Mouse (Mus musculus): ENCODE measurements at regions not wholly inside any gene's neighbourhood (a gene's known extent, or its start where the extent isn't known, plus 50 kb on each side); places are given as distances from the start of the nearest gene placed in this dataset.

DNA sequence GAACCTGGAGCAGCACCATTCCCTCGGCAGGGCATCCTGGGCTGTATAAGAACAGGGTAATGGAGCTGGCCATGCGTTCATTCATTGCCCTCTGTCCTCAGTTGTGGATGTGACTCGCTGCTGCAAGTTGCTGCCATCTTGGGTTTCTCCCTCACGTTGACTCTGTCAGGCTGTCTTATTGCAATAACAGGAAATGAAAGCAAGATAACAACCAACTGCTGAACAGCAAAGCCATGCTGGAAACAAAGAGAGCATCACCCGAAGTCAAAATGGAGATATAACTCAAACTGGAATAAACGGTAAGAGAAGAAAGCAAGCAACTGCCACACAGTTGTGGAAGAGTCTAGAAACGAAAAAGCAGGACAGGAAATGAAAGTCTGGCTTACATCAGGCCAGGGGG is 188.5 kb downstream of the Bcl11b start:
- no peak overlapping the region for H3K9ac ChIP-seq (ENCODE audit: low read length)

DNA sequence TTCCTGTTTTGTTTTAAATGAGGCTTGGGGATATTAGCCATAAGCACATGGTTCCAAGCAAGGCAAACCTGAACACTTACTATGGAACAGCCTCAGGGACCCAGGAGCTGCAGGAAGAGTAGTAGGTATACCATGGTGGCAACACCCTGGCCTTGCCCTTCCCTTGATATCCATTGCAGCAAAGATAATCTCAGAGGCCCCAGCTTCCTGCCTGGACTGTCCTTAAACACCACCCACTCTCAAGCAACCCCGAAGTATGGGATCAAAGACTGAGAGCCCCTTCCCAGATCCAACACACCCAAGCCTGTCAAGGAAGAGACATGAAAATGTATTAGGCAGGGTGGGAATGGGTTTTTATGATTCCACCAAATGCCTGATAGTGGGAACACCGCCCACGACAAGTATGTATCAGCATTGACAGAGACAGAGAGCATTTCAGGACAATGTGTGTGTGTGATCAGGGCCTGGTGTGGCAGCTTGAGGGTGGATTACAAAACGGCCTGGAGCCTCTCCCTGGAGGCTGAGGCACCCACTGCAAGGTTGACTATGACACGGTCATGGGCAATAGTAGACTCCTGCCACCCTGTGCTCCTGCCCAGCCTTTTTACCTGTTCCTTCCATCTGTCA is 179.5 kb downstream of the Bcl11b start:
- H3K4me1 ChIP-seq (ENCODE audit: control insufficient read depth, insufficient read depth, low read length): no peaks in the 10 kb centered on the region
- no peak overlapping the region for H3K27ac ChIP-seq (ENCODE audit: low read length)
- no peak for ATAC-seq (ENCODE audit: insufficient read depth, low FRiP score)
- no peaks in the 10 kb centered on the region for H3K36me3 ChIP-seq (ENCODE audit: control insufficient read depth, insufficient read depth, low read length)
- no peak overlapping the region for H3K9ac ChIP-seq (ENCODE audit: low read length)
- H3K4me2 ChIP-seq (ENCODE audit: low read depth, low read length): no peak overlapping the region
- no peaks in the 10 kb centered on the region for H3K9me3 ChIP-seq (replicated peaks; ENCODE audit: control insufficient read depth, low read length)
- WGBS: 78% methylated on average over 5 of the region's 5 CpGs
- H3K4me3 ChIP-seq (replicated peaks; ENCODE audit: low read length): no peak overlapping the region
- no peaks in the 10 kb centered on the region for H3K27me3 ChIP-seq (ENCODE audit: control insufficient read depth, insufficient read depth, low read length)

More for the DNA sequence above, 188.5 kb downstream of the Bcl11b start:
- Histone ChIP-seq H3K27me3 (ENCODE audit: control insufficient read depth, insufficient read depth, low read length) (no peaks in the 10 kb centered on the region), H3K4me1 (ENCODE audit: control insufficient read depth, insufficient read depth, low read length) (no peaks in the 10 kb centered on the region), H3K27ac (ENCODE audit: low read length) (no peak overlapping the region), H3K4me2 (ENCODE audit: low read depth, low read length) (no peak overlapping the region), H3K9me3 (replicated peaks; ENCODE audit: control insufficient read depth, low read length) (no peaks in the 10 kb centered on the region), H3K36me3 (ENCODE audit: control insufficient read depth, insufficient read depth, low read length) (no peaks in the 10 kb centered on the region), H3K4me3 (replicated peaks; ENCODE audit: low read length) (no peak overlapping the region)
- no peak for ATAC-seq (ENCODE audit: insufficient read depth, low FRiP score)
- WGBS: 72% methylated on average over 7 of the region's 7 CpGs

DNA sequence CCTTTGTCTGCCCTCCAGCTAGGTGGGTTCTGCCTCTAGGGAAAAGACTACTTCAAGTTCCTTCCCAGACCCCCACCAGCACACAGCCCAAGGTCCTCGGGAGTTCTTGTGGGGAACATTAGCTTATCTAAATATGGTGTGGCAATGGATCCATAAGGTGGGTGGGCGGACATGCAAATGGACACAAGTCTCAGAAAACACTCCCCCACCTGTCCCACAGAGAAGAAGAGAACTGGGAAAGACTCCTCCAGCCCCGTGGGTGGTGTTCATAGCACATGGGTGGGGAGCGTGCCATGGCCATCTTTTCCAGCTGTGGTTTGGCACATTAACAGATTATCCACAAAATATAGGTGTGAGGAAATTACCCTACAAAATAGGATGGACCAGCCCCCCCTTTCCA is 177.5 kb downstream of the Bcl11b start:
- WGBS: 82% methylated on average over 4 of the region's 4 CpGs
- H3K27me3 ChIP-seq (ENCODE audit: control insufficient read depth, insufficient read depth, low read length): no peaks in the 10 kb centered on the region

DNA sequence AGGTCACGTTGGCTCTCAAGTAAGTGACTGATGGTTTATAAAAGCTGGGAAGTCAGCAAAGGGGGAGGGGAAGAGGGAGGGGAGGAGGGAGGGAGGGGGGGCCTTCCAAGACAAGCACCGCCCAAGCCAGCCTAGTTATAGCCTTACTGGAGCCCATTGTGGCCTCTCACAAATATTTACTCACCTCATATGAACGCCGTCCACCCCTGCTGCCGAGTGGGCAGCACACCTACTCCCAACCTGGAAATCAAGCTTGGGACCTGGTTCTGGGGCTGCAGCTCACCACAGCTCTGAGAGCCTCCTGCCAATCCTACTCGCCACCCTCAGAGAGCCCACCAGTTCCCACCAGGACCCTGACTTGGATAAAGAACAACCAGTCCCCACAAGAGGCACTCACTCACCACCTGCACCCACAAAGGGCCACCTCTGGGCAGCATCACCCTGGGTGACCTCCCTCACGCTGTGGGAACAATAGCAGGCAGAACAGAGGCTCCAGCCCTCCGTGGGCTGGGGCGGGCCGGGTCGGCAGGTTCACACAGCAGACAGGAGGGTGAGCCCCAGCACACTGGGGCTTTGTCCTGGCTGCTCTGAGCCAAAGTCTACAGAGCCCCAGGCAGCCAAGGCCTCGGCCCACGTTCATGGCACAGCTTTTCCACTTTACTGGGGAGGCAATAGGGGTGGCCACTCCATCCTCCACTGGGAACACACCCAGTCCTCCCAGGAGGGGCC is 171.8 kb downstream of the Bcl11b start:
- no peak overlapping the region for H3K4me2 ChIP-seq (ENCODE audit: low read depth, low read length)
- no peaks in the 10 kb centered on the region for H3K27me3 ChIP-seq (ENCODE audit: control insufficient read depth, insufficient read depth, low read length)
- H3K27ac ChIP-seq (ENCODE audit: low read length): peak overlapping the region; percentile 35
- H3K4me3 ChIP-seq (replicated peaks; ENCODE audit: low read length): no peak overlapping the region
- peak; percentile 81 for ATAC-seq (ENCODE audit: insufficient read depth, low FRiP score)
- no peaks in the 10 kb centered on the region for H3K9me3 ChIP-seq (replicated peaks; ENCODE audit: control insufficient read depth, low read length)
- no peaks in the 10 kb centered on the region for H3K36me3 ChIP-seq (ENCODE audit: control insufficient read depth, insufficient read depth, low read length)
- H3K4me1 ChIP-seq (ENCODE audit: control insufficient read depth, insufficient read depth, low read length): peaks cover 5% of the 10 kb centered on the region; the same call in 1 of the 2 replicates
- 25% methylated on average over 13 of the region's 13 CpGs for WGBS
- H3K9ac ChIP-seq (ENCODE audit: low read length): 0 out of 2 replicates have a peak overlapping the region, but pooled peaks have one; percentile 17

More for the DNA sequence above, 177.5 kb downstream of the Bcl11b start:
- Histone ChIP-seq H3K27ac (ENCODE audit: low read length) (no peak overlapping the region), H3K9me3 (replicated peaks; ENCODE audit: control insufficient read depth, low read length) (no peaks in the 10 kb centered on the region), H3K4me2 (ENCODE audit: low read depth, low read length) (no peak overlapping the region), H3K4me1 (ENCODE audit: control insufficient read depth, insufficient read depth, low read length) (no peaks in the 10 kb centered on the region), H3K4me3 (replicated peaks; ENCODE audit: low read length) (no peak overlapping the region), H3K9ac (ENCODE audit: low read length) (no peak overlapping the region), H3K36me3 (ENCODE audit: control insufficient read depth, insufficient read depth, low read length) (no peaks in the 10 kb centered on the region)
- no peak for ATAC-seq (ENCODE audit: insufficient read depth, low FRiP score)

DNA sequence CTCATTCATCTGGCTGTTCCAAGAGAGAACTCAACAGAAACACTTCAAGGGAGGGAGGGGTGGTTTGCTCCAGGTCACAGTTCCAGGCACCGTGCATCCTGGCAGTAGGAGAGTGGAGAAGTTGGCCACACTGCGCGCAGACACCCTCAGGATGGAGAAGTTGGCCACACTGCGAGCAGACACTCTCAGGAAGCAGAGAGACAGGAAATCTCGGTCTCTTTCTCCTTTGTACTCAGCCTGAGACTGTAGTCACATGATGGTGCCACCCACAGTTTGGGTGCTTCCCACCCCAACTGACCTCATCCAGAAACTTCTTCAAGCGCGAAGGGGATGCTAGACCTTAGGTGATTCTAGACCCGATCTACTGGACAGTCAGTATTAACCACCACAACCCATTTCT is 170.4 kb downstream of the Bcl11b start:
- Histone ChIP-seq H3K4me1 (ENCODE audit: control insufficient read depth, insufficient read depth, low read length) (peaks cover 5% of the 10 kb centered on the region; the same call in 1 of the 2 replicates), H3K4me2 (ENCODE audit: low read depth, low read length) (no peak overlapping the region), H3K36me3 (ENCODE audit: control insufficient read depth, insufficient read depth, low read length) (no peaks in the 10 kb centered on the region), H3K27ac (ENCODE audit: low read length) (no peak overlapping the region), H3K4me3 (replicated peaks; ENCODE audit: low read length) (no peak overlapping the region), H3K9me3 (replicated peaks; ENCODE audit: control insufficient read depth, low read length) (no peaks in the 10 kb centered on the region), H3K9ac (ENCODE audit: low read length) (no peak overlapping the region), H3K27me3 (ENCODE audit: control insufficient read depth, insufficient read depth, low read length) (no peaks in the 10 kb centered on the region)
- no peak for ATAC-seq (ENCODE audit: insufficient read depth, low FRiP score)
- 93% methylated on average over 8 of the region's 8 CpGs for WGBS

DNA sequence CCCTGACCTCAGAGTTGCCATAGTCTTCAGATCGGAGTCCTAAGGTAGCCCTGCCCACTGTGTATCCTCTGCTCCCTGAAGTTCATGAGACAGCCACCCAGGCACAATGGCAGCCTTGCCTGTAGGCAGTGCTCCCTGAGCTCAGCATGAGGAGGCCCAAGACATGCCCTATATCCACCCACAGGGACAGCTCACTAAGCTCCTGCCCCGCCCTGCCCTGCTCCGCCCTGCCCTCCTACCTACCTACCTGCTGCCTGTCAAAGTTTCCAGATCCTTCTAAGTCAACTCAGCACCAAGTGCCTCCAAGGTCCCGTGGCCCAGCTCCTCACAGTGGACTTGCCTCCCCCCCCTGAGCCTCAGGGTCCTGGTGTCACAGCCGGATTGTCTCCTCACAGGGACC is 168.9 kb downstream of the Bcl11b start:
- 0 out of 2 replicates have a peak, but pooled peaks have one; percentile 28 for ATAC-seq (ENCODE audit: insufficient read depth, low FRiP score)

DNA sequence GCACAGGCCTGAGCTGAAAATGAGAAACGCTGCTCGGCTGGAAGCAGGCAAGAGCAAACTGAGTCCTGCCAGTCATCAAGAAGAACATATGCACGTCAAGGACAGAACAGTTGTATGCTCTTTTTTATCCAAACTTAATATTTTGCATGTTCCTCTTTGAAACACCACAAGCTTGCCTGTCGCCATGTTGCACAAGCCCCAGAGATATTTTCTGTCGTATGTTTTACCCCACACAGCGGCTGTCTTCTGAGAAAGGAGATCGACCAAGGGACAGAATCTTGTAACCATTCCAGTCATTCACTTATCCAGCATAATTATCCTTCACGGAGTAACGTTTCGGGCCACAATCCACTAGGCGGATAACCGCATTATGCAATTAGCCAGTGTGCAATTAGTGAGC is 165.7 kb downstream of the Bcl11b start:
- WGBS: 92% methylated on average over 12 of the region's 12 CpGs

More for the DNA sequence above, 168.9 kb downstream of the Bcl11b start:
- H3K27ac ChIP-seq (ENCODE audit: low read length): no peak overlapping the region
- H3K4me3 ChIP-seq (replicated peaks; ENCODE audit: low read length): no peak overlapping the region
- no peak overlapping the region for H3K4me2 ChIP-seq (ENCODE audit: low read depth, low read length)
- no peaks in the 10 kb centered on the region for H3K27me3 ChIP-seq (ENCODE audit: control insufficient read depth, insufficient read depth, low read length)
- no peak overlapping the region for H3K9ac ChIP-seq (ENCODE audit: low read length)
- H3K4me1 ChIP-seq (ENCODE audit: control insufficient read depth, insufficient read depth, low read length): peaks cover 5% of the 10 kb centered on the region; the same call in 1 of the 2 replicates
- no peaks in the 10 kb centered on the region for H3K36me3 ChIP-seq (ENCODE audit: control insufficient read depth, insufficient read depth, low read length)
- H3K9me3 ChIP-seq (replicated peaks; ENCODE audit: control insufficient read depth, low read length): no peaks in the 10 kb centered on the region
- WGBS: 71% methylated on average over 5 of the region's 5 CpGs

DNA sequence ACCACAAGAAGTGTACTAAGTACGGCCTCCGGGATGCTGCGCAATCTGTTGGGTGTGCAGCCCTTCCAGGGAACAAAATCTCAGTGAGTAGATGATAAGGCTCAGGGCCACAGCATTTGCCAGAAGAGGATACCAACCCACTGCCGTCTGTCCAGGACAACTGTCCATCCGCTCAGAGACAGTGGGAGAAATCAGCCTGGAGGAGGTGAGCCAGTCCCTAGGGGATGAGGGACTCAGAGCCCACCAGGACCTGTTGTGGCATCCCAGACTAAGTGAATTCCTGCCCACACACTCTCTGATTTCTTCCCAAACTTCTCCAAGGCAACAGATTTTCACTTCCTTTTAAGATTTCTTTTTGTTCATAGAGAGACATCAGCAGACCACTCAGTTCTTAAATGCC is 158.8 kb downstream of the Bcl11b start:
- Histone ChIP-seq H3K9ac (ENCODE audit: low read length) (no peak overlapping the region), H3K4me1 (ENCODE audit: control insufficient read depth, insufficient read depth, low read length) (no peaks in the 10 kb centered on the region), H3K4me3 (replicated peaks; ENCODE audit: low read length) (no peak overlapping the region), H3K9me3 (replicated peaks; ENCODE audit: control insufficient read depth, low read length) (no peaks in the 10 kb centered on the region), H3K27ac (ENCODE audit: low read length) (no peak overlapping the region), H3K36me3 (ENCODE audit: control insufficient read depth, insufficient read depth, low read length) (no peaks in the 10 kb centered on the region), H3K27me3 (ENCODE audit: control insufficient read depth, insufficient read depth, low read length) (no peaks in the 10 kb centered on the region), H3K4me2 (ENCODE audit: low read depth, low read length) (no peak overlapping the region)
- WGBS: 84% methylated on average over 5 of the region's 5 CpGs
- no peak for ATAC-seq (ENCODE audit: insufficient read depth, low FRiP score)

More for the DNA sequence above, 165.7 kb downstream of the Bcl11b start:
- no peak for ATAC-seq (ENCODE audit: insufficient read depth, low FRiP score)
- H3K9ac ChIP-seq (ENCODE audit: low read length): no peak overlapping the region
- 0 out of 2 replicates have a peak, but pooled peaks cover 5% of the 10 kb centered on the region for H3K4me1 ChIP-seq (ENCODE audit: control insufficient read depth, insufficient read depth, low read length)
- H3K27me3 ChIP-seq (ENCODE audit: control insufficient read depth, insufficient read depth, low read length): no peaks in the 10 kb centered on the region
- H3K4me3 ChIP-seq (replicated peaks; ENCODE audit: low read length): no peak overlapping the region
- no peak overlapping the region for H3K4me2 ChIP-seq (ENCODE audit: low read depth, low read length)
- no peak overlapping the region for H3K27ac ChIP-seq (ENCODE audit: low read length)
- no peaks in the 10 kb centered on the region for H3K36me3 ChIP-seq (ENCODE audit: control insufficient read depth, insufficient read depth, low read length)
- H3K9me3 ChIP-seq (replicated peaks; ENCODE audit: control insufficient read depth, low read length): no peaks in the 10 kb centered on the region

DNA sequence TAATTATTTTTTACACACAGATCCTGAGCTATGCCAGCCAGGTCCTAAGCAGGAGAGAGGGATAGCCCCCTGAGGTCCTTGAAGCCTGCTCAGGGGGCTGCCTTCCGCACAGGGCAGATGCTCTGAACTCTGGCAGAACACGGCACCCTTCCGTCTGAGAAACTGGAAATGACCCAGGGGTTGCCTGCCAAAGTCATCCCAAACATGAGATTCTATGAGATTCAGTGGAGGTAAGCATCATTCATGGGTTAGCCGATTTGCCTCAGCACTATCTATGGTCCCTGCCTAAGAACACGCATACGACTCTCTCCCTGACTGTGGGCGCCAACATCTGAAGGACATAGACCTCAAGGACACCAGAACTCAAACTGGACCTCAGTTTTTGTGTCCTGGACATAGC is 152.8 kb downstream of the Bcl11b start:
- Histone ChIP-seq H3K36me3 (ENCODE audit: control insufficient read depth, insufficient read depth, low read length) (no peaks in the 10 kb centered on the region), H3K27me3 (ENCODE audit: control insufficient read depth, insufficient read depth, low read length) (no peaks in the 10 kb centered on the region), H3K4me1 (ENCODE audit: control insufficient read depth, insufficient read depth, low read length) (peaks cover 2% of the 10 kb centered on the region; the same call in 1 of the 2 replicates), H3K27ac (ENCODE audit: low read length) (no peak overlapping the region), H3K4me3 (replicated peaks; ENCODE audit: low read length) (no peak overlapping the region), H3K9me3 (replicated peaks; ENCODE audit: control insufficient read depth, low read length) (no peaks in the 10 kb centered on the region), H3K4me2 (ENCODE audit: low read depth, low read length) (no peak overlapping the region), H3K9ac (ENCODE audit: low read length) (no peak overlapping the region)
- ATAC-seq (ENCODE audit: insufficient read depth, low FRiP score): no peak
- 90% methylated on average over 7 of the region's 7 CpGs for WGBS
